Mouse (Mus musculus) thymus, postnatal 10 days (tissue): ENCODE measurements around the gene Ptgir.
A peak's percentile ranks its signal among the peaks of the same experiment; 100 is the strongest.

ENCODE experiments used
- DNase-seq, 2 experiments: peaks; one replicate each; pipeline ENCODE4 v3.0.0; 2021; ENCODE audit warnings: low spot score in 2 of 2

Gene Ptgir

DNA sequence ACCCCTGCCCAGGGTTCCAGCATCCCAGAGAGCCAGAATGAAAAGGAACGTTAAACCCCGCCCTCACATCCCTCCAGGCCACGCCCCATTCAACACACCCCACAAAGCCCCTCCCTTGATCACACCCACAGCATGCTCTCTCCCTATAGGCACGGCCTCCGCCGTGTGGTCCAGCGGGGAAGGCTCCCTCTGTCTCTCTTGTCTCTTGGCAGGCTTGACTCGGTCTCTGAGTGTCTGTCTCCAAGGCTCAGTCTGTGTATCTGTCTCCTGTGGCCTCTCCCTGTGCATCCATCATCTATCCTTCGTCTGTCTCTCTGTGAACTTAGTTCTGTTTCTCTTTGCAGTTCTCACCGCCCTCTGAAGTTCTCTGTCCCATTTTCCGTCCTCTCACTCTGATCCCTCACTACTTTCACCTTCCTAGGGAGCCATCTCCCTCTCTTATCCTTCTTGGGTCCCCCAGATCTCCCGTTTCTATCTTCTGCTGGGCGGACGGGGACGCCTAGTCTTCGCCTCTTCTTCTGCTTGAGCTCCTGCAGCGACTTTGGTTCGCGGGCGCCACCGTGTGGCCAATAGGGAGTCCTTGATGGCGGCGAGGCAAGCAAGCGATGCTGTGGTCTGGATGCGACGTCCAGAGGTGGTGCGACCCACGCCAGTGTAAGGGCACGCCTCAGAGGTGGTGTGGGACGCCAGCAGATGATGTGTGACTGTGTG lies 14.5 kb upstream of the Ptgir start, which contains the start of gene Gng8:
Gene Gng8, plus strand, starts transcription at position 146 of the 711 bp plus-strand sequence.
- peak; percentile 51 to 81 for DNase-seq

DNA sequence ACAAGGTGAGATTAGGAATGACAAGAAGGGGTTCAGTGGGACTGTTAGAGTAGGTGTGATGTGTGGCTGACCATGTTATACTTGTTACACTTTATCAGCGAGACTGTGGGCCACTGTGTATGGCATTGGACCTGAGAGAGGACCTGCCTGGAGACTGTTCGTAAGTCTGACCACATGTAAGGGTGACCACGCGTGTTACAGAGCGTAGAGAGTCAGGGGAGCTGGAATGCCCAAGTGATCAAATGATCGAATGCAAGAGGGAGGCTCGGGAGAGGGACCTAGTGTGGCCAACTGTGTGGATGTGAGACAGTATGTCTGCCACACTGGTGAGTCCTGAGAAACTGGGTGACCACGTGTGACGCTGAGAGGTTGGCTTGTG lies 13.9 kb upstream of the Ptgir start:
- no peak for DNase-seq

DNA sequence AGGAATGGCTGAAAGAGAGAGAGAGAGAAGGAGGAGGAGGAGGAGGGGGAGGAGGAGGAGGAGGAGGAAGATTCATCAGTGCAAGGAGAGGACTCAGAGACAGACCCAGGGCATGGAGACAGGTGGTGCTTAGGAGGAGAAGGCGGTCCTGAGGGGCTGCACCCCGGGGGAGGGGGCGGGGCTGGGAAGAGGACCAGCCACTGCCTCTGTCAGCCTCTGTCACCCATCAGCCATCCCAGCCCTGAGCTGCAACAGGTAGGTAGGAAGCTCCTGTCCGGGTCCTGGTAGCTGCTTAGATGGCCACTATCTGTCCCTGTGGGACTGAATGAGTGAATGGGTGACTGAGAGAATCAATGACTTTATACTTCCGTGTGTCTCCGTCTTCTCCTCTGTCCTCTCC lies 12.7 kb upstream of the Ptgir start:
- no peak for DNase-seq

DNA sequence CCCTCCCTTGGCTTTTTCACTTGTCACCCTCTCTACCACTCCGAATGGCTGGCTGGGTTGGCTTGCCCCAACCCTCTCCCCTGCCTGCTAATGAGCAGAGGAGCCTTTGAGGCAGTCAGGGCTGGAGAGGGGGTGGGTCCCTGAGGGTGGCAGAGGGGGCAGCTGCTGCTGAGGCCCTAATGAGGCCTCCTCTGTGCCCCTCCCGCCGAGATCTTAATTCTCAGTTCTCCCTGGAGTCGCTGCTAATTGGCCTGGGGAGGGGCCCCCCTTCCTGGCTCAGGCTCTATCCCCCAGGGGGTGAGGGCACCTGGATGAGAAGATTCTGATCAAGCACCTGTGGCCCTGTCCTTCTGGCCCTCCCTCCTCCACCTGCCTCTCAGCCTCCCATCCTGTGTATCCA lies 12.0 kb upstream of the Ptgir start:
- DNase-seq: no peak

DNA sequence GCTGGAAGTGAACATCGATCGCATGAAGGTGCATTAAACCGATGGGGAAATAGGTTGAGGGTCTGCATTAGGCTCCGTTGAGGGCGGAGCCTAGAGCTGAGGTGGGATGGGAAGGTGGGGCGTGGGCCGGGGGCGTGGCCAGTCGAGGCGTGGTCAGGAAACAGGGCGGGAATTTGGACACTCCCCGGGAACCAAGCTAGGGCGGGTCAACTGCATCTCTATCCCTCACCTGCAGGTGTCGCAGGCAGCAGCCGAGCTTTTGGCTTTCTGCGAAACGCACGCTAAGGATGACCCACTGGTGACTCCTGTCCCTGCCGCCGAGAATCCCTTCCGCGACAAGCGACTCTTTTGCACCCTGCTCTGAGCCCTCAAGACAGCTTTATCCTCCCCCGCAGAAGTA lies 11.3 kb upstream of the Ptgir start:
- peak; percentile 53 to 67 for DNase-seq

DNA sequence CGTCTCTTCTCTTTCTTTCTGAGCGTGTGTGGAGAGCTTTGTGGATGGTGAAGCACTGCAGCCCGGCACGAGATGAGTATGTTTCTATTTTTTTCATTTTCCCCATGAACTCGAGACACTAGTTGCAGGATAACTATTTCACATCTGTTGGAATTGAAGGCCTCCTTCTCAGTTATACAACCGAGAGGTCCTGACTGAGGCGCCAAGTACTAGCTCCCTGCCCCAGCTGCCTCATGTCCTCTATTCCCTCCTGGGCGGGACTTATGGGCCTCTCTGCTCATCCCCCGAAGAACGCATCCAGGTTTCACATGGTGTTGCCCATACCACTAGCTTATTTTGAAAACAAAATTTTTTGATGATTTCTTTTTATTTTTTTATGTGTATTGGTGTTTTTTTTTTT lies 10.8 kb upstream of the Ptgir start:
- no peak for DNase-seq

DNA sequence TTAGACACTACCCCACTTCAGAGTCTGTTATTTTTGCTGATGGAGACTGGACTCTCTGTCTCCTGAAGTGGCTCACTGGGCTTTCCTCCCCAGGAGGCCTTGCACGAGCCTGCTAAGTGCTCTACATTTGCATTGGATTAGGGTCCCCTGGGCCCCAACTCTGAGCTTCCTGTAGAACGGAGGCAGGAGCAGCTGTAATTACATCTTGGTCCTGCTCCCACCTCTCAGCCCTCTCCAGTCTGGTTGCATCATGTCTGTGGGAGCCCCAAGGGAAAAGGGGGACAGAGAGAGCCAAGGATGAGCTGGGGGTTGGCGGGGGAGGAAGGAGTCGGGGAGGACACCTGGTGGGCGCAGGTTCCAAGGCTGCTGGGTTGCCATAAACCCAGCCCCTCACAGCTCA lies 5.8 kb upstream of the Ptgir start:
- no peak for DNase-seq

DNA sequence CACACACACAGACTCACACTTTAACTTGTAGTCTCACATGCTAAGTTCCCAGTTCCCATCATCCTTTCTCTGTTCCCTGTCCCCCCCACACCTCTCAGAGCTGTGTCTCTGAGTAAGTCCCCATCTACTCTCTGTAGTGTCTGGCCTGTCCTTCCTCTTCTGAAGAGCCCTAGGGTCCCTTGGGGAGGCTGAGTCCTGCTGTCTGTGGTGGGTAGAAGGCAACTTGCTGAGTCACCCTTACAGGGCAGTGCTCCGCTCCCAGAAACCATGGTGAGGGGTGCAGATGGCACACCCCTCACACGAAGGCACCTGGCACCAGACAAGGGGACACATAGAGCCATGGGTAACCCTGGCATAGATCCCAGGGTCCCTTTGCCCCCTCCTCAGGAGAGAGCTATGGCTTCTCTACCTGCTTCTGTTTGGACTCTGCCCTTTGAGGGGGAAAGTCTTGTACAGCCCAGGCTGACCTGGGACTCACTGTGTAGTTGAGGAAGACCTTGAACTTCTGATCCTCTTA lies 2.8 kb upstream of the Ptgir start:
- DNase-seq: no peak

DNA sequence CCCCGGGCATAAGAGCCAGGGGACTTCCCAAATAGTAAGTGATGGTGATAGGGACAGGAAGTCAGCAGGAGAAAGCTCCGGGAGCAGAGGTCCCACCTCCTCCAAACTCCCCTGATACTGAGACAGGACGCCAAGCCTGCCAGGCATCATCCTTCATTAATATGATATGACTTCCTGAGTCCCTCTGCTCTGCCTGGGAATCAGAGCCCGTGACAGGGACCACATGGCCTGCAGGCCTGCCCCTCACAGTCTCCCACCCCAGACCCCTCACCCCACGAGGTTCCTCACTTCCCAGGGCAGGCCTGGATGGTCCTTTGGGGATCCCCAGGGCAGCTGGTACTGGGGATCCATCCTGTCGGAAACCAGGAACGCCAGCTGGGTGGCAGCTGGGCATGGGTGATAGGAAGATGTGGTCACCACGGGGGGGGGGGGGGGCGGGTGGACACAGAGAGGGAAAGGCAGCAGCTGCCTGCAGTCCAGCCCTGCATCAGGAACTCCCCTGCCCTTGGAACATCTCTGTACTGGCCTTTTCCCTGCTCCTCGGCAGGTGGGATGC lies 2.1 kb upstream of the Ptgir start:
- no peak for DNase-seq

DNA sequence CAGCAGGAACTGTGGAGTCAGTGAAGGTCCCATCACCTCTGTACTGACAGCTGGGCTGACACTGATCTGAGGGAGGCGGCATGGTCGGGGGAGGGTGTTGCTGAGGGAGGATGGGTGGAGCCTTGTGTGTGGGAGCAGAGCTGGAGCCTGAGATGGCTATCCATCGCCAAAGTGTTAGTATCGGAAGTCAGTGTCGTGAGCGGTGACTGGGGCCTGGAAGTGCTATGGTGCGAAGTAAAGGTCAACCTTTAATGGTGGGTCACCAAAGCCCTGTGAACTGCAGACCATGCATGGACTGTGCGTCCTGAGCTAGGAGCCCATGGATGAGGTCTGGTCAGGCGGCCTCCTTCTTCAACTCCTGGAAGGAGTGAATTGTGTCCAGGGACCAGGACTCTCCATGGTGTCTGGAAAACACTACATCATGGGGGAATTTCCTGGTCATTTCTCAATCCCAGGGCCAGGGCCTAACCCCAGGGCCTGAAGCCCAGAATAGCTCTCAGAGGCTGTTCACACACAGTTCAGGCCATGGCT lies 734 bp upstream of the Ptgir start:
- no peak for DNase-seq

DNA sequence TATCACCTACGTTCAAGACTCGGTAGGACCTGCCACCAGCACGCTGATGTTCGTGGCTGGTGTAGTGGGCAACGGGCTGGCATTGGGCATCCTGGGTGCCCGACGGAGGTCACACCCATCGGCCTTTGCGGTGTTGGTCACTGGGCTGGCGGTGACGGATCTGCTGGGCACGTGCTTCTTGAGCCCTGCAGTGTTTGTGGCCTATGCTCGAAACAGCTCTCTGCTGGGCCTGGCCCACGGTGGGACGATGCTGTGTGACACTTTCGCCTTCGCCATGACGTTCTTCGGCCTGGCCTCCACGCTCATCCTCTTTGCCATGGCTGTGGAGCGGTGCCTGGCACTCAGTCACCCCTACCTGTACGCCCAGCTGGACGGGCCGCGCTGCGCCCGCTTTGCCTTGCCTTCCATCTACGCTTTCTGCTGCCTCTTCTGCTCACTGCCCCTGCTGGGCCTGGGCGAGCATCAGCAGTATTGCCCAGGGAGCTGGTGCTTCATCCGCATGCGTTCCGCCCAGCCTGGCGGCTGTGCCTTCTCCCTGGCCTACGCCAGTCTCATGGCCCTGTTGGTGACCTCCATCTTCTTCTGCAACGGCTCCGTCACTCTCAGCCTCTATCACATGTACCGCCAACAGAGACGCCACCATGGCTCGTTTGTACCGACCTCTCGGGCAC lies 734 bp downstream of the Ptgir start:
- no peak for DNase-seq

DNA sequence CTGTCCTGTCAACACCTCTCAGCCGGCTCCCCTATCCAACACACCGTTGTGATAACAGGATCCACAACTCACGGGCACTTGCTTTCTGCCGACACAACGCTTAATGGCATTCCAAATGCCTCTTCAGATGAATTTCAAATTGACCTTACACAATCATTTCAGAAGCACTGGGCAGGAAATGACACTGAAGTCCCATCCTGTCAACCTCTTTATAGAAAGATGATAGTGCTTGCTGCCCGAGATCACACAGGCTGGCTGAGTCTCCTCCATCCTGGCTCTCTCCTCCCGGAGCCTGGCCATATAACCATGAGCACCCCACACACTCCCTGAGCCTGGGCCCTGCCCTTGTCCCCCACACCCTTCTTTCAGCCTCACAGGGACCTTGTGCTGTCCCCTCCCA lies 1.6 kb downstream of the Ptgir start:
- DNase-seq: no peak

DNA sequence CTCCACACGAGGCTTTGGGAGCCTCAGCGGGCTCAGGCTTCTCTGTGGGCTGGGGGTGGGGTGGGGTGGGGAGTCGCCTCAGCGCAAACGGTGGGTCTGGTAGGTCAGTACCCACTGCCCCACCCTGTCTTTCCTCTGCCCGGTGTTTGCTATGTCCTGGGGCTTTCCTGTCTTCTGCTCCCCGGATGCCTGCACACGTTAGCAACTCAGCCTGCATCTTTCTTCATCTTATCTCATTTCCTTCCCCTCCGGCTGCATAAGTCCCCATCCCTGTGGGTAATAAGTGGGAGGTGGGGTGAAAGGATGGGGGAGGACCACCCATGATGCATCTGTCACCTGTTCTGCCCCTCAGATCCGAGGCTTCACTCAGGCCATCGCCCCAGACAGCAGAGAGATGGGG lies 2.1 kb downstream of the Ptgir start:
- no peak for DNase-seq

DNA sequence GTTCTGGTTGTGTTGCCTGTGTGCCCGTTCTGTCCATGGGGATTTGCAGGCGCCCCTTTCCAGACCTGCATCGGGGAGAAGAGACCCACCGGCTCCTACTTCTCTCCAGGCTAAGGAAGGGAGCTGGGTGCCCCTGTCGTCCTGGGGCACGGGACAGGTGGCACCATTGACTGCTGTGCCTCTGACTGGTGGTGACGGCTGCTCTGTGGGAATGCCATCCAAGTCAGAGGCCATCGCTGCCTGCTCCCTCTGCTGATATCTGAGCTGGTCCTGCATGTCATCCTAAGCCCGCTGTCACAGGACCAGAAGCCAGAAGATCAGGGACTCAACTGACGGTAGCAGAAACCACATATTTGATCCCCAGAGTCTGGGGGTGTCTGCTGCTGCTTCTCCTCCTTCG lies 2.6 kb downstream of the Ptgir start:
- DNase-seq: no peak

DNA sequence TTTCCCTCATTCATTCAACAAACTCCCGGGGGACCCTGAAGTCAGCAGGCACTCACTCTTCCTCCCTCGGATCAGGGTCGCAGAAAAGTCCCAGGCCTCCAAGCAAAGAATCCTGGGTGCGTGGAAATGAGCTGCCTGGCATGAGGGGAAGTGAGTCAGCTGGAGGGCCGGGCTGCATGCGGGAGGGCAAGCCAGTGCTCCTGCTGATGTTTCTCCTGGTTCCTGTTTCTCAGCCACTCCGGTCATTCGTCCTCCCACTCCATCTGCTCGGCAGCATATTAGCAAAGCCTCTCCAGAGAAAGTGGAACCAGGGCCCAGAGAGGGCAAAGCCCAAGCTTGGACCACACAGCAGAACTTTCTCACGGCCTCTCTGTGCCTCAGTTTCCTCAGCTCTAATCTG lies 3.6 kb downstream of the Ptgir start:
- DNase-seq: no peak

DNA sequence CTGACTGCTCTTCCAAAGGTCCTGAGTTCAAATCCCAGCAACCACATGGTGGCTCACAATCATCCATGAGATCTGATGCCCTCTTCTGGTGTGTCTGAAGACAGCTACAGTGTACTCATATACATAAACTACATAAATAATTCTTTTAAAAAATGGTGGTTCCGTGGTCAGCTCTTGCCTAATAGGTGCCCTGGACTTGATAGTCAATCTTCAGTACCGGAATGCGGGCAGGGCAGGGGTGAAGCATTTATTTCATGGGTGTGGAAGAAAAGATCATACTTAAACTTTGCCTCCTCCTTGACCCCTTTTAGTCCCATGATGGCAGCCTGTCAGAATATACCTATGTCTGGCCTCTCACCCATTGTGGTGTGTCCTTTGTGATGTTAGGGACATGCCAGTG lies 5.6 kb downstream of the Ptgir start:
- DNase-seq: no peak

DNA sequence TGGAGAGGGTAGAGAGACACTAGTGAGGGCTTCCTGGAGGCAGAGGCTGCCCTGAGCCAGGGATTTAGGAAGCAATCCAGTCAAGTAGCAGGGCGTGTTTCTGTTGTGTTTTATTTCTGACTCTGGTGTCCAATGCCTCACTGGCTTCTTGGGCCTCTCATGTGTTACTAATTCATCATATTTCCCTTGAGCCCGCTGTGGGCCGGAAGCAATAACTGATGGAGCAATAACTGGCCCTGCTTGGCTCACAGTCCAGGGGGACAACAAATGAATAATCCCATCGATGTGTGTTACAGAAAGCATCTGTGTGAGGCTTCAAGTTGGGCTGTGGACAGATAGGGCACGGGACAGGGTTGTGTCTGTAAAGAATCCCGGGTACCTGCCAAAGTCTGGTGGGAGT lies 6.1 kb downstream of the Ptgir start:
- no peak for DNase-seq

DNA sequence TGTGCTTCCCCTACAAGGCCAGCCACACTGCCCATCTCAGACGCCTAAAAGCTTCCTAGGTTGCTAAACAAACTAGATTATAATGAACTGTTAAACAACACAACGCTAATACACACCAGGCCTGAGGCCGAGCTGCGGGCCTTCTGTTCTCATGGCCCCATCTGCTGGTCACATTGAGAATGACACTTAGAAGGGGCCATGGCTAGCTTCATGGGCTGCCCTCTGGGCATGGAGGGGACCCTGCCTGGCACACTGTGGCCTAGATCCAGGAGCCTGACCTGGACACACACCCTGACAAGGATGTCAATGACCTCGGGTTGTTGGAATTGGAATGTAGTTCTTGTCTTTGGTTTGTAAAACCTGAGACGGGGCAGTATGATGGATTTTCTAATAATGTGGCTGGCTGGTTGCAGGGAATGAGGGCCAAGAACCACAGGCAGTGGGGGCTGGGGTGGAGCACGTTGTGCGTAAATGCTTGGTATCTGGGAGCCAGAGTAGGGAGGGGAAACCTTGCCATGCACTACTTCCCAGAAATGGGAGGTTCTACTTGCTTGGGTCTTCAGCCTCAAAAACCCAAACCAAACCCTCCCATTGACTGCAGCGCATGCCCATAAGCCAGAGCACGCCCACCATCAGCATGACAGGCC lies 7.6 kb downstream of the Ptgir start:
- DNase-seq: peak; percentile 46 to 68

DNA sequence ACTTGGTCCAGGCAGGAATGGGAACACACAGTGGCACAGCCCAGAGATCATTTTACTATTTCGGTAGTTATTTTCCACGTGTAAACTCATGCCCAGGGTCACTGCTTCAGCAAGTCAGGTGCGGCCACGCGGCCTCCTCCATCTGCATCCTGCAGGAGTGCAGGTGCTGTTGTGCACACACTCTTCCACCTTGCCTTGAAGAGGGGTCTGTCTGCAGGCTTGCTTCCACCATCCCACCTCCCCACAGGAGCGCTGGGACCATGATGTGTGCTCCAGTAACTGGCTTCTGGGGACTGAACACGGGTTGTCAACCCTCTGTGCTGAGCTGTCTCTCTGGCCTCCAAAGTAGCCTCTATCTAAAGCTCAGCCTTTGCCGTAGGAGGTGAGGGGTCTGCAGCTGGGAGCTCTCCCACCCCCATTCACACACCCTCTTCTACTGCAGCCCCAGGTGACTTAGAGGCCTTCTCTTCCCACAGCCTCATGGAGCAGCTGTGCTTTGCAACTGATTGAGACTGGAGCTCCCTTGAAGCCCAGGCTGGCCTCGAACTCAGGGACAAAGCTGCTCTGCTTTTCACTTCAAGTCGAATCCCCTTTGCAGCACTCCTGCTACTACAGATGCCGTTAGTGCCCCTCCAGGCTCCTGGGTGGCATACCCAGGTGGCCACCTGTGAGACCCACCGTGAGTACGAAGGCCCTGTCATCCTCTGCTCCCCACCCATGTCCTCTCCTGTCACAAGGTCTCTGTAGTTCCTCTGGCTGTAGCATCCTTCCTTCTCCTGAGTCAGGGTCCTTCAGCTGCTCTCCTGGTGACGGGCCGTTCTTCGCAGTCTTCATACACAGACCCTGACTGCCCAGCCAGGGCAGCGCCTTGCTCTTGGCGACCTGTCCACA lies 8.4 kb downstream of the Ptgir start:
- DNase-seq: no peak

DNA sequence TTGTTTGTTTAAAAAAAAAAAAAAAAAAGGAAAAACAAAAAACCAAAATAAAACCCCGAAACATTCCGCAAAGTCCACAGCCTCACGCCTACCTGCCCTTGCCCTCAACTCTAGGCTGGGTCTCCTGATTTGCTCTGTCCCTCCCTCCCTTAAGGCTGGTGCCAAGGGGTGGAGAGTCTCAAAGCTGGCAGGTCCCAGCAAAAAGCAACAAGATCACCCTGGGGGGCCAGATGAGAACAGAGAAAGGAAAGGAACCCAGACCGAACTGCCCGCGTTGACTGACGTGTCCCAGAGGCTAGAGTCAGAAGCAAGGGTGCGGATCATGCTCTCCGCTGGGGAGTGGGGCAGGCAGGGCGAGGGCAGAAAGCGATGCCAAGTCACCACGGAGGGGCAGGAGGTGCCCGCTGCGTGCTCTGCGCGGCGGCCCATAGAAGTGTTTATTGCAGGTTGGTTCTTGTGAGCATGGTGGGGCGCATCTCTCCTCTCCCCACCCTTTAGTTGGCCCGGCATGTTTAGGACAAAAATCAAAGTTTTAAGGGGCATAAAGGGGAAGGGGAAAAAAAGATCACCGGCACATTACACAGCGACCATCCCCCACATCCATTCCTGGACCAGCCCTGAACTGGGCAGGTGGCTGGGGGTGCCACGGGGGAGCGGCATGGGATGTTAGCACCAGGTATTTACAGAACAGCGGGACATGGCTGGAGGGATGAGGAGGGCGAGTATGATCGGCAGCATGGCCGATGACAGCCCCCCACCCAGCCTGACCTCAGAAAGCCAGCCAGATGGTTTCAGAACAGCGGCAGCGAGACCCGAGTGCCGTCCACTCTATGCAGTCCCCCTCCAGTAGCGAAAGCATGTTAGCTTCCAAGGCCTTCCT lies 9.4 kb downstream of the Ptgir start:
- no peak for DNase-seq
